Mouse (Mus musculus): ENCODE data around the gene Atoh8. TPM values are rescaled to one million over a fixed set of nuclear protein-coding genes. Genes with fewer than 3 reads are reported as not detected.
A peak's percentile ranks its signal among the peaks of the same experiment; 100 is the strongest.

The Atoh8 gene
- total and polyA plus RNA-seq, 3 experiments: 0.23 to 5.0 (median 1.6) TPM

GRCm38 (mm10) chr6:72260981-72261682, 25.8 kb upstream of the Atoh8 start (continued):
- no peak for TF ChIP-seq RCOR1 (conservative IDR thresholded peaks at IDR 0.05; ENCODE audit: low read depth, low read length)

DNA sequence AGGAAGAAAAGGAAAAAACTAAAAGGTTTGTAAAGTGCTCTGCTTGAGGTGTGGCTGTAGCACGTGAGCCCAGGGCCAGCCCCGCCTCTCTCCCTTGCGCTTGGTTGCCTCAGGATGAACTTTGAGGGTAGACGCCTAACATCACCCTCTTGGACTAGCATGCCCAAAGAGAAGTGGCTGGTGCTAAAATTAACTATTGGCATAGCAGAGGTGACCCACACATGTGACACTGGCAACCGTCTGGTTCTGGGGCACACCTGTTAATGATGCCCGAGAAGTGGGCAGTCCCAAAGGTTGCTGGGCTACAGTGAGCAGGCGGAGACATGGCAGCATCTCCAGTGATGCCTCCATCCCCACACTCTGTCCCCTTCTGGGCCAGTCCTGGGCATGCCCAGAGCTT, 24.1 kb upstream of the Atoh8 start:
- in situ Hi-C loops (cut with MboI; ENCODE audit: low pct_ligation_motif_present, low pct_unique_long_range_greater_than_20kb, low sequenced_read_pairs): no loop called here
- H3K4me1 ChIP-seq (ENCODE audit: control insufficient read depth in 1 of 2, insufficient read depth in 2 of 2): peaks cover 11 to 15% of the 10 kb centered on the region in 2 experiments

DNA sequence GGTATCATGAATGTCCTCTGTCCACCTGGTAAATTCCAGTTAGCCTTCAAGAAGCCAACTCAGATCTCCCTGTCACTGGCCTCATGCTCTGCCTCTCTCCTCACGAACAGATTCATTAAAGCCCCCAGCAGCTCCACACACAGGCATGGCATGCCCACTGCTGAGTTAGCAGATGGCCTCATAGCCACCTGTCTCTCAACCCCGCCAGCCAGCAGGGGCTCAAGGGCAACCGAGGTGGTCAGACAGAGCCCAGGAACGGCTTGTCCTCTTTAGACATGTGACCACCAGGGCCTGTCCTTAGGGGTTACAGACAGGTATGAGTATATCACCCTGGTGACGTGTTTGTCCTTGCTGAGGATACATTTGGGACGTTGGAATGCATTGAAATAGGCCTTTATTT, 19.9 kb upstream of the Atoh8 start:
- Histone ChIP-seq H3K27me3 (replicated peaks) (peaks cover 26% of the 10 kb centered on the region), H3K9ac (ENCODE audit: insufficient read depth, low read depth) (no peak overlapping the region), H3K9me3 (replicated peaks; ENCODE audit: low read length) (no peaks in the 10 kb centered on the region), H3K79me2 (replicated peaks; ENCODE audit: control insufficient read depth, extremely low read depth, insufficient read depth, poor library complexity, severe bottlenecking) (no peaks in the 10 kb centered on the region), H3K36me3 (replicated peaks in 1 of 2; ENCODE audit: control insufficient read depth in 1 of 2, insufficient read depth in 1 of 2, low read length in 1 of 2) (no peaks in the 10 kb centered on the region), H3K4me3 (replicated peaks in 1 of 3; ENCODE audit: low read depth in 2 of 3, low read length in 2 of 3, poor library complexity in 1 of 3) (no peak overlapping the region), H3K4me1 (ENCODE audit: control insufficient read depth in 1 of 2, insufficient read depth in 2 of 2) (peaks cover 19 to 33% of the 10 kb centered on the region in 2 experiments), H3K27ac (ENCODE audit: insufficient read depth, low read depth) (no peak overlapping the region), H3K4me2 (ENCODE audit: insufficient read depth, low read depth, poor library complexity, severe bottlenecking) (no peak overlapping the region)
- no peak for TF ChIP-seq TBP (conservative IDR thresholded peaks at IDR 0.05; ENCODE audit: low read depth, low read length)
- no peak for TF ChIP-seq ETS1 (conservative IDR thresholded peaks at IDR 0.05; ENCODE audit: low read depth, low read length)
- TF ChIP-seq KAT2A (IDR thresholded peaks at IDR 0.05; ENCODE audit: insufficient replicate concordance, low read length): no peak
- no peak for TF ChIP-seq ELF1 (IDR thresholded peaks at IDR 0.05; ENCODE audit: low read depth, low read length)
- TF ChIP-seq JUND (conservative IDR thresholded peaks at IDR 0.05; ENCODE audit: low read depth, low read length): no peak
- no peak for TF ChIP-seq NRF1 (IDR thresholded peaks at IDR 0.05; ENCODE audit: low read depth, low read length)
- dilution Hi-C loops (cut with MboI; ENCODE audit: extremely low pct_ligation_motif_present, extremely low pct_unique_long_range_greater_than_20kb, low sequenced_read_pairs): no loop called here
- DNase-seq (ENCODE audit: extremely low read depth): no peak
- in situ Hi-C loops (cut with MboI; ENCODE audit: low pct_ligation_motif_present, low pct_unique_long_range_greater_than_20kb, low sequenced_read_pairs): no loop called here

More for the DNA sequence above, 24.1 kb upstream of the Atoh8 start:
- Histone ChIP-seq H3K9me3 (replicated peaks; ENCODE audit: low read length) (no peaks in the 10 kb centered on the region), H3K36me3 (replicated peaks in 1 of 2; ENCODE audit: control insufficient read depth in 1 of 2, insufficient read depth in 1 of 2, low read length in 1 of 2) (no peaks in the 10 kb centered on the region), H3K4me3 (replicated peaks in 1 of 3; ENCODE audit: low read depth in 2 of 3, low read length in 2 of 3, poor library complexity in 1 of 3) (no peak overlapping the region), H3K79me2 (replicated peaks; ENCODE audit: control insufficient read depth, extremely low read depth, insufficient read depth, poor library complexity, severe bottlenecking) (no peaks in the 10 kb centered on the region), H3K27me3 (replicated peaks) (peaks cover 35% of the 10 kb centered on the region), H3K4me2 (ENCODE audit: insufficient read depth, low read depth, poor library complexity, severe bottlenecking) (no peak overlapping the region), H3K27ac (ENCODE audit: insufficient read depth, low read depth) (no peak overlapping the region), H3K9ac (ENCODE audit: insufficient read depth, low read depth) (no peak overlapping the region)
- DNase-seq (ENCODE audit: extremely low read depth): no peak
- TF ChIP-seq BHLHE40 (IDR thresholded peaks at IDR 0.05; ENCODE audit: low read depth, low read length) (peak; percentile 53), MAZ (IDR thresholded peaks at IDR 0.05; ENCODE audit: low read depth, low read length) (no peak)
- dilution Hi-C loops (cut with MboI; ENCODE audit: extremely low pct_ligation_motif_present, extremely low pct_unique_long_range_greater_than_20kb, low sequenced_read_pairs): no loop called here

DNA sequence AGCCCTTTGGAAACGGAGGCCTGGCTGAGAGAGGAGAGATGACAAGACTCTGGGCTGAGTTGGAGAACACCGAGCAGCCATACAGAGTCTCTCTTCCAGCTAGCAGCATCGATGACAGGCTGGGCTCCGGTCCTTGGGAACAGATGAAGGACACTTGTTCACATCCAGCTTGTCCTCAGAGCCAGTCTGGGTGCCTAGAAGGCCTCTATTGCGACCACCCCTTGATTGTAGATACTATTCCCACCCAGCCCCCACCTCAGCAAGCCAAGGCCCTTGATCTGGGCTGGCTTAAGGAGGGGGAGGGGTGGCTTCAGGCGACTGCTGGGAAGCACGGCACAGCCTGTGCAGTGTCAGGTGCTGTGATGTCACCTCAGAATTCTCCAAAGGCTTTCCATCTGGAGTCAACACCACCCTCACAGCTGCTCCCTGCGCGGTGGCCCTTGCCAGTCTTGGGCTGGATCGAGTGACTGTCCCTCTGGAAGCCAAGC, 19.3 kb upstream of the Atoh8 start:
- H3K27me3 ChIP-seq (replicated peaks): peaks cover 23% of the 10 kb centered on the region
- H3K4me1 ChIP-seq (ENCODE audit: control insufficient read depth in 1 of 2, insufficient read depth in 2 of 2): peaks cover 18 to 33% of the 10 kb centered on the region in 2 experiments
- no peak overlapping the region for H3K9ac ChIP-seq (ENCODE audit: insufficient read depth, low read depth)
- H3K79me2 ChIP-seq (replicated peaks; ENCODE audit: control insufficient read depth, extremely low read depth, insufficient read depth, poor library complexity, severe bottlenecking): no peaks in the 10 kb centered on the region
- dilution Hi-C loops (cut with MboI; ENCODE audit: extremely low pct_ligation_motif_present, extremely low pct_unique_long_range_greater_than_20kb, low sequenced_read_pairs) (no loop called here), in situ Hi-C loops (cut with MboI; ENCODE audit: low pct_ligation_motif_present, low pct_unique_long_range_greater_than_20kb, low sequenced_read_pairs) (no loop called here)
- peak overlapping the region; percentile 10; the same call in 1 of the 2 replicates for H3K4me2 ChIP-seq (ENCODE audit: insufficient read depth, low read depth, poor library complexity, severe bottlenecking)
- no peak overlapping the region for H3K27ac ChIP-seq (ENCODE audit: insufficient read depth, low read depth)
- H3K4me3 ChIP-seq (replicated peaks in 1 of 3; ENCODE audit: low read depth in 2 of 3, low read length in 2 of 3, poor library complexity in 1 of 3): no peak overlapping the region
- H3K9me3 ChIP-seq (replicated peaks; ENCODE audit: low read length): no peaks in the 10 kb centered on the region
- no peaks in the 10 kb centered on the region for H3K36me3 ChIP-seq (replicated peaks in 1 of 2; ENCODE audit: control insufficient read depth in 1 of 2, insufficient read depth in 1 of 2, low read length in 1 of 2)
- TF ChIP-seq ZMIZ1 (IDR thresholded peaks at IDR 0.05; ENCODE audit: low read depth, low read length): no peak
- TF ChIP-seq BHLHE40 (IDR thresholded peaks at IDR 0.05; ENCODE audit: low read depth, low read length): 0 out of 2 replicates have a peak, but pooled peaks have one; percentile 14
- no peak for TF ChIP-seq CTCF (conservative IDR thresholded peaks at IDR 0.05 in 1 of 2, IDR thresholded peaks at IDR 0.05 in 1 of 2; ENCODE audit: low read depth in 2 of 2, low read length in 2 of 2)
- no peak for TF ChIP-seq MXI1 (IDR thresholded peaks at IDR 0.05; ENCODE audit: low read depth, low read length)
- no peak for DNase-seq (ENCODE audit: extremely low read depth)

Data from CH12.LX (cell line).